Mouse (Mus musculus): ENCODE measurements around the gene Myh13. TPM values are rescaled to one million over a fixed set of nuclear protein-coding genes. Genes with fewer than 3 reads are reported as not detected.

Myh13 gene
- not detected for total RNA-seq (2021)
- long read RNA-seq, experiment 1, result 0 reads
- long read RNA-seq, experiment 2, result 0 reads

DNA sequence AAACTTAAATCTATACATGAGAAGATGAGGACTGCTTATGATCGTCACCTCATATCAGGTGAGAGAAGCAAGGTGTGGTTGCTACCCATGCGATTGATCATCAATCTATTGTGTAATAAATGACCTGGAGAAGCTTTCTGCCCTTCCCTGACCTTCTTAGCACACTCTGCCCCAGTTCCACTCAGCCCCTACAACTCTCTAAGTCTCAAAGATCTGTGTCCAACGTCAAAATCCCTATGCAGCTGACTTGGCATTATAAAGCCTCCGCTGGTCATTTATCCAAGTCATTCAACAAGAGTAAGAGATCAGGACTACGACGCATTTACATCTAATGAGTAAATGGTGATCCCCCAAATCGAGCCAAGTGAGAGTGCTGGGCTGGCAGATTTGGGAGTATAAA is at the start of gene Myh13:
Gene Myh13, plus strand, starts transcription at position 301 of the 400 bp plus-strand sequence.
- no peak for DNase-seq (ENCODE audit: low spot score in 2 of 2)

DNA sequence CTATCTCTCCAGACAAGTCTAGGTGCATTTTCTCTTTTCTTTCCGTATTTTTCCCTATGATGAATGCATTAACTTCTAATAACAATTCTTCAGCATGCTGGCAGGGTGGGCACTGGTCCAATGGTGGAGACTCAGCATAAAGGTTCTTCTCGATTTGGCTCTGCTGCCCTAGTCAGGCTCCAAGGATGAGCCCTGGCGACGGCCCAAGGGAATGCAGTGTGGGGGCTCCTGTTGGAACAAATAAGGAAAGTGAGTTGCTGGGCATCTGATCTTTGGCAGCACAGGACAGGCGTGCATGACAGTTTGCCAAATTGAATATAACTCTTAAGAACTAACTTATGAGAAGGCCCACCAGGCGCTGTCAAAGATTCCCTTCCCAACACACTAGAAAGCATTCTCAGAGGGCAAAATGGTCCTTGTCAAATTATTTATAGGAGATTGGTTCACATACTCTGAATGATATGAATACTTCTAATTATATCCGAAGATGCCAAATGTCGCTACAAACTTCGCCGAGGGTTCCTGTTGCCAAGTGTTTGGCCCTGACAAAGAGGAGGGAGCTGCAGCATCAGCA is 44.8 kb upstream of the Myh13 start, which contains the start of gene Myh8:
Gene Myh8, plus strand, starts transcription at position 524 of the 574 bp plus-strand sequence.
- no peak for DNase-seq (ENCODE audit: low spot score in 2 of 2)

DNA sequence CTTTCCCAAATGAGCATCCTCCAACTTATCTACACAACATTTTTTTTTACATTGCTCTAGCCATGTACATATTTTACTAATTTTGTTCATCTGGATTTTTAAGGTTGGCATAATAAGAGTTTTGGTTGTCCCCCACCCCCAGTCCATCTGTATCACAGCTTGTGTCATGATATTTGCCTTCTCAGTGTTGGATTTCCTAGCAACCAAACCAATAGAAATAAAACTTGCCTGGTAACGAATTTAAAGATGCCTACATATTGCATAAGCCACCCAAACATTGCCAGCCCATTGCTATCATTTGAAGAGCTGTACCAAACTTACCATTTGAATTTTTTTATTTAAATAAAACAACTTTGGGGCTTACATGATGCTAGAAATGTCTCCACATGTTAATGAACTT is 28.0 kb upstream of the Myh13 start:
- DNase-seq (ENCODE audit: low spot score in 2 of 2), result no peak

DNA sequence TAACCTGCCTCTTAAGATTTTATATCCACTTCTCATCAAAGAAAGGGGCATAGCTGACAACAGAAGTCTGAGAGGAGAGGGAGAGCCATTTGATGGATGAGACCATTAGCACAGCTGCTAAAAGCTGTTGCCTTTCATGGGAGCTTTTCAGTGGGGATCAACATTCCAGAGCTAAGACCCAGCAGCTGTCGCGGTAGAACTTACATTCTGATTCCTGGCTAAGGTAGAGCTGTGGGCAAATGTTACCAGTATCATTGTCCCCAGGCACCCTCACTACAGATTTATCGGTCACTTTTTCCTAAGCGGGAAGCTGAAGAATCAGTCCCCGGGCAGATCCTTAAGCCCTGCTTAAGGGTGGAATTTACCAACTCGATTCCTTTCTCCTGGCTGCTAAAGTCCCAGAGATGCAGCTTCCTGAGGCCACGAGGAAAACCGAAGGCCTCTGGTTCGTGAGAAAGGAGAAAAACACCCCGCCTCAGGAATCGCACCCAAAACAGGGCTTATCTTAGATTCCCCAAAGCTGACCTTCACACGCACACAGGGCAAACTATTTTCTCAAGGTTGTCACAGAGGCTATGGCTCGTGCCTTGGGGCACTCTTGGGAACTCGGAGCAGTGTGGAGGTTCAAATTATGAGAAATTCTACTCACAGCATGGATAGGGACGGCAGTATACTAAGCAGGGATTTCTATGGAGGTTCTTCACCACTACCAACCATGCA is 7.6 kb upstream of the Myh13 start:
- DNase-seq (ENCODE audit: low spot score in 2 of 2), result no peak

DNA sequence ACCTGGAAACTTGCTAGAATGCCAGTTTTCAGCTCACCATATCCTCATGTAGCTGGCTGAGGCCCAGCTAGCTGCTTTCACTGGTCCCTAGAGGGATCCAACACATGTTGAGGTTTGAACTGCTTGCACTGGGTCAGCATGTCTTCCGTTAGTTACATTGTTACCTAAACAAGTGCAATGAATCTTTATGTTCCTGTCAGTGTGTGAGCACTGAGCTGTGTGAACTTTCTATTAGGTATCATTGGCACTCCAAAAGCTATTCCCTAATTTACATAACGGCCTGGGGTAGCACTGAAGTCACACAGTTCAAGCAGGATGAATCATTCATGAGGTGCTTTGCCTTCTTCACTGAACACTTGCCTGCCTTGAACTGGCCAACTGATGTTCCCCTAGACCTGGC is 5.1 kb downstream of the Myh13 start:
- DNase-seq (ENCODE audit: low spot score in 2 of 2), result no peak

DNA sequence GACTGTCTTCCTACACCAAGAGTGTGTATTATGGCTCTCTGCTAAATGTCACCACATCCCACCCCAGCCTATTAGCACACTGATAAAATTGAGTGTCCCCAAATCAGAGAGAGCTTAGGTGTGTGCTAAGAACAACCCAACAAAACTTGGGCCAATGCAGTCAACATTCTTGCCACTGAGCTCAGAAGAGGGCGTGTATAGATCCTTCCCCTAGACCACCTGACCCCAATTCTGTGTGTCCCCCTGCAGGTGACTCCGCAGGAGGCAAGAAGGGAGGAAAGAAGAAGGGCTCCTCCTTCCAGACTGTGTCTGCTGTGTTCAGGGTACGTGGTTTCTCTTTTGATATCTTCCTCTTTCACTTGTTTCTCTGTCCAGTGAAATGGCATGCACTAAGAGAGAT is 23.1 kb downstream of the Myh13 start:
- DNase-seq (ENCODE audit: low spot score in 2 of 2), result no peak

DNA sequence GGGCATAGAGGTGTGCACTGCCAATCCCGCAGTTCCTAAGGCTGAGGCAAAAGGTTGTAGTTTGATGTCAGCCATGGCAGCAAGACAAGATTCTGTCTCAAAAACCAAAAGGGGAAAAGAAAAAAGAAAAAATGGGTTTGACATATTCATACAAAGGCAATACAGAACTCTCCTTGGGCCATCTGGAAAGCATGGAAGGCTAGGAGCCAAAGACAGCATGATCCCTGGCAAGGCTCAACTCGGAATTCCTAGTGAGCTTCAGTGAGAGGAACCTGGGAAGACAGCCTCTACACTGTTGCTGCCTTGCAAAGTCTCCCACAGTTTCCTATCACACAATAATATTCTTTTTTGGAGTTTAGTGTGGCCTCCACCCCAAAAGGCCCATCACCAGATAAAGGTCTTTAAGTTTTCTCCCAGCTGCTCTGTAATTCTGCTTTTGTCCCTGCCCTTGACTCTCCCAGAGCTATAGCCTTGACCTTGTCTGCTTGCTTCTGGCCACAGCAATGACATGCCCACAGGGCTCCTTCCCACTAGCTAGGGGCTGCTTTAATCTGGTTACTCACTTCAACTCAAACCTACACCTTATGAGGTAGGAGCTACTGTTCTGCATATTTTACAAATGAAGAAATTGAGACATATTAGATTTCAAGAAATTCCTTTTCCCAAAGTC is 23.9 kb downstream of the Myh13 start:
- DNase-seq (ENCODE audit: low spot score in 2 of 2), result no peak

DNA sequence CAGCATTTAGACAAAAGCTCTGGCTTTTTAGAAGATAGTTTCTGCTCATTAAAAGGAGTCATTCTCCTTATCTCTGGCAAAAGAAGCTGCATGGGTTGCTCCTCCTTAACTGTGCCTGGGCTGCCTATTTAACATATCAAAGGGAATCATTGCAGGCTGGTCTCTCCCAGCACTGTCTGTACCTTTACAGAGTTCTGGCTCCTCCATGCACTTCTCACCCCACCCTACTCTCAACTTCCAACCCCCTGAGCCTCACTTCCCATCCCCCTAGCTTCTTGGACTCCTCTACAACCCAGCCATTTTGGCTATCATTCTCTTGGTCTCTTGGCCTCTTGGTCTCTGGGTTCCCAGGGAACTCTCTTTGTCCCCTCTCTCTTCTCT is 24.4 kb downstream of the Myh13 start:
- no peak for DNase-seq (ENCODE audit: low spot score in 2 of 2)

DNA sequence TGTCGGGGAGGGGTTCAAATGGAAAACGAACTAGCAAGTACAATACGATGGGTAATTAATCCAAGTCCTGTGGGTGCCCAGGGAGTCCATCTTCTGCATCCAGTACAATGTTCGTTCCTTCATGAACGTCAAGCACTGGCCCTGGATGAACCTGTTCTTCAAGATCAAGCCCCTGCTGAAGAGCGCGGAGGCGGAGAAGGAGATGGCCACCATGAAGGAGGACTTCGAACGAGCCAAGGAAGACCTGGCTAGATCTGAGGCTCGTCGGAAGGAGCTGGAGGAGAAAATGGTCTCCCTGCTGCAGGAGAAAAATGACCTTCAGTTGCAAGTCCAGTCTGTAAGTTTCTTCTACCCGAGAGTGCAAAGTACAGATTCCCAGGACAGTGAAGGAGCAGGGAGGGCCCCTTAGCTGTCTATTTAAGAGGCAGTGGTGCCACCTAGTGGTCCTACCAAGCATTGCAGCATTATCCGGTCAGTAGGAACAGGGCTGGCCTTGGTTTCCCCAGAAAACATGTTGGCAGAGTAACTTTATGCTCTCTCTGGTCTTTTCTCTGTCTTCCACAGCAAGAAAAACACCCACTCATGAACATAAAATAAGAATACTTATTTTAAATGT is 28.8 kb downstream of the Myh13 start:
- DNase-seq (ENCODE audit: low spot score in 2 of 2), result peak; percentile 67 to 71

DNA sequence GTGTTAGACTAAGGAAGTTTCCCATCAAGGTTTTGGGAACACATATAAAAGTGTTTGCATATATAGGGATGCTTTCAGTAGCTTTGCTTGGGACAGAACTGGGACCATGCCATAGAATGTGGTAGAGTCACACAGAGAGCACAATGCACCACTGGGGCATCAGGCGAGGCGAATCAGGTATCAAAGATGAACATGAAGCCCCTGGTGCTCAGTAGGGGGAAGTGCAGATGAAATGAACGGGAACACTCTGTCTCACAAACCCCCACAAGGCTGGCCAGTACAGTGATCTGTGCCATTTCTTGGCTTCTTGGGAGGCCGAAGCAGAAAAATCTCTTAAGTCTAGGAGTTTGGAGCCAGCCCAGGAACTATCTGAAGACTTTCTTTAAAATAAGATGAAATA is 31.6 kb downstream of the Myh13 start:
- DNase-seq (ENCODE audit: low spot score in 2 of 2), result no peak

DNA sequence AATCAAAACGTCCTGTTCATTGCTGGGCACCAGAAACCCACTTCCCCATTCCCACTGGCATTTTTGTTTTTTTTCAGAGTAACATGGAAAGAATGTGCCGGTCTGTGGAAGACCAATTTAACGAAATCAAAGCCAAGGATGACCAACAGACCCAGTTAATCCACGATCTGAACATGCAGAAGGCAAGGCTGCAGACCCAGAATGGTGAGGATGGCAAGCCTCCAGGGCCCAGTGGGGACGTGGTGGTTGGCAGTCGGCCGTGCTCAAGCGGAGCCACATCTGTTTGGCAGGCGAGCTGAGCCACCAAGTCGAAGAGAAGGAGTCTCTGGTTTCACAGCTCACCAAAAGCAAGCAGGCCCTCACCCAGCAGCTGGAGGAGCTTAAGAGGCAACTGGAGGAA is 36.6 kb downstream of the Myh13 start:
- no peak for DNase-seq (ENCODE audit: low spot score in 2 of 2)

DNA sequence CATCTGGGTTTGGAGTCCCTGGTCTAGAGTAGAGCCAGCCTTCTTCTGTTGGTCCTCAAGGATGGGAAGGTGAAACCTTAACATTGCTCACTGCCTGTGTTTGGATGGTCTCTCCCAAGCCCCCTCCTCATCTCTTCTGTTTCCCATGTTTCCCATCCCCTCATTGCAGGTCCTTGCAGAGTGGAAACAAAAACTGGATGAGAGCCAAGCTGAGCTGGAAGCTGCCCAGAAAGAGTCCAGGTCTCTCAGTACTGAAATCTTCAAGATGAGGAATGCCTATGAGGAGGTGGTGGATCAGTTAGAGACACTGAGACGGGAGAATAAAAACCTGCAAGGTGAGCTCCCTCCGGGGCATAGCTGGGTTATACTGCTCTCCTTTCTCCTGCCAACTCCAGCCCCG is 40.8 kb downstream of the Myh13 start:
- DNase-seq (ENCODE audit: low spot score in 2 of 2), result no peak

DNA sequence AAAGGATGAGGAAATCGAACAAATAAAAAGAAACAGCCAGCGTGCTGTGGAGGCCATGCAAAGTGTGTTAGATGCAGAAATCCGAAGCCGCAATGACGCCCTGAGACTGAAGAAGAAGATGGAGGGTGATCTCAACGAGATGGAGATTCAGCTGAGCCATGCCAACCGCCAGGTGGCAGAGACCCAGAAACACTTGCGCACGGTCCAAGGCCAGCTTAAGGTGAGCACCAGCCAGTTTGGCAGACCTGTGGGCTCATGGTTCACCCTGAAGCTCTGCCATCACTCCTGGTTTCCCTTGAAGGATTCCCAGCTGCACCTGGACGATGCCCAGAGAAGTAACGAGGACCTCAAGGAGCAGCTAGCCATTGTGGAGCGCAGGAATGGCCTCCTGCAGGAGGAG is 43.1 kb downstream of the Myh13 start:
- DNase-seq (ENCODE audit: low spot score in 2 of 2), result no peak

DNA sequence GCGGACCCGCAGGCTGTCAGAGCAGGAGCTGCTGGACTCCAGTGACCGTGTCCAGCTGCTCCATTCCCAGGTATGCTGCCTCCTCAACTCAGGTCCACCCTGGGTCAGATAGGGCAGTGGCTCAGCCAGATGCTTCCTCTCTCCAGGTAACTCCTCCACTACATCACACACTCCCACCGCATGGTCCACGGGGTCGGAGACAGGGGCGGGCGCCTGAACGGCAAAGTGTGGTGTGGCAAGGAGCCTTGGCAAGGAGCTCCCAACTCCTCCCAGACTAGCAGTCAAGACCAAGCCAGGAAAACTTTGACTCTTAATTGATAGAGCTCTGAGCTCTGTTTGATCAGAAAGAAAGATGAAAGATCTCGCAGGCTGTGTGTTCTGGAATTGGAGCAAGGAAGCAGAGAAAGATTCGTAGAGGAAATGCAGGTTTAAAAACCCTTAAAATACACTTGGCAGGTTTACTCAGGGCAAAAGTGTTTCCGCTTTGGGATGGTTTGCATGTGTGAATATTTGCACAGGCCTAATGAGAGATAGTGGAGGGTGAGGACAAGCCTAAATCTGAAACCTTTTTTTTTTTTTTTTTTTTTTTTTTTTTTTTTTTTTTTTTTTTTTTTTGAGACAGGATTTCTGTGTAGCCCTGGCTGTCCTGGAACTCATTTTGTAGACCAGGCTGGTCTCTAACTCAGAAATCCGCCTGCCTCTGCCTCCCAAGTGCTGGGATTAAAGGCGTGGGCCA is 43.7 kb downstream of the Myh13 start:
- no peak for DNase-seq (ENCODE audit: low spot score in 2 of 2)

DNA sequence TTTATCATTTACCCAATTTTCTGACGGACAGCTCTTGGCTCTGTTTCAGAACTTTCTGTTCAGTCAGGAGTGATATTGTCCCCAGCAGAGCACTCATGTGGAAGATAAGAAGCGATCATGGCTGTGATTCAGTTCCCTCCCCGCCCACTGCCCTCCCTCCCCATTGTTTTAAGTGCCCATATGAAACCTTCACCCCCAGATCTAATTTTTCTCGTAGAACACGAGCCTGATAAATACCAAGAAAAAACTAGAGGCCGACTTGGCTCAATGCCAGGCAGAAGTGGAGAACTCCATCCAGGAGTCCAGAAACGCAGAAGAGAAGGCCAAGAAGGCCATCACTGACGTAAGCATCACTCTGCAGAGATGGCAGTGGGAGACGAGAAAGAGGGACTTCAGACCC is 45.5 kb downstream of the Myh13 start:
- no peak for DNase-seq (ENCODE audit: low spot score in 2 of 2)

DNA sequence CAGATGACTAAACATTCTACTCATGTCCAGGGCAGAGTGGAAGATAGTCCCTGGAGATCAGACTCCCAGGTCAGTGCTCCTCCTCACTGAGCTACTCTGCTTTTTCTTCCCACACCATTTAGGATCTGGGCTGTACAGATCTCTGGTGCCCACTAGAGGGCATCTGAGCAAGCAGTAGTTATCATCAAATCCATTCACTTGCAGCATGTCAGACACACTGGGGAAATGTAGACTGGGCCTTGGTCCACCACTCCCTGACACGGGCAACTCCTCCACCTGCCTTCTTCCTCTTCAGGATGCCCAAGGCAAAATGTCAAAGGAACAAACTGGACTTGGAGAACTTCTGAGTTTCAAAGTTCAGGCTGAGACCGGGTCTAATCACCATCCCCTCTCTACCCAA is 51.9 kb downstream of the Myh13 start:
- peak in 1 of 2 experiments; percentile 27 for DNase-seq (ENCODE audit: low spot score in 2 of 2)

DNA sequence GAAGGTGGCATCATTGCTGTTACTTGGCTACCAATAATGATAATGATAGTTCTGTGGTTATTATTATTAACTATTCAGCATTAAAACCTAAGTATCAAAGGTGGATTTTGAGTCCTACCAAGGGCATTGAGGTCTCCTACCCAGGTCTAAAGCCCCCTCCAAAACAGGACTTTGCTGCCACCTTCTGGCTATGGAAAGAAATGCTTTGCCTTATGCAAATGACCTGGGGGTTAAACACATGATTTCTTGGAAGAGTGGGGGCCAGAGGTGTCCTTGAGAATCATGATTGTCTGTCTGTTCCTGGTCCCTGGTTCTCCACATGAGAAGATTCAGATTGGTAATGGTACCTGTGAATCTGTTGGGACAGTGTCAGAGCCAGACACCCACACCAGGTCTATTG is 54.9 kb downstream of the Myh13 start:
- DNase-seq (ENCODE audit: low spot score in 2 of 2), result no peak

DNA sequence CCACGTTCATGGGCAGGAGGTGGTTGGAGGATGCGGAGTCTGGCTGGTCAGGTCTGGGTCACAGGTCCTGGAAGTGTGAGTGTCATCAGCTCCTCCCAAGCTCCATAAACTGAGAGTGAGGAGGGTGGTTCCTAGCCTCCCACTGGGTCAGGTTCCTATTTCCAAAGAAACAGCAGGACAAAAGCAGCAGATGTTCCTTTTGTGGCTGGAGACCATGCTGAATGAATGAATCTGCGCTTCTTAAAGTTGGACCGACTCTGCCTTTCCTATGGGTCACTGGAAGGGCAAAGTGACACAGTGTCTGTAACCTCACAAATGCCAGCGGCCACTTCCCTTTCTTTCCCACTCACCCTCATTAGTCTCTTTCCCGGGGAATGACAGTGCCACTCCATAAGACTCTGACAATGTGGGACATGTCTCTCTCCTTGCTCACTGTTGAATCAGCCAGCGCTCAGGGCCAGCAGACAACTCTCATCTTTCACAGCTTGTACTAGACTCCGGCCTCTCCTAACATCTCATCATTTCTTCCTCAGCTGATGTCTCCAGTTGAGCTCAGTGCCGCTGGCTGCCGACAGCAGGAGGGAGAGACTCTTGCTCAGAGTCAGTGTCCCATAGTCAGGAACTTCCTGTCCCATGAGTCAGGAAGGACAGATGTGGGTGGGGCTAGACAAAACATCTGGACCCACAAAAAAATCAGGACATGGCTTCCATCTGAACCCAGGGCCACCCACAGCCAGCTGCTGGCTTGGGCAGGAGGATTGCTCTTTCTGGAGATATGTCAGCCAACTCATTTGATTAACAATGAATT is 58.4 kb downstream of the Myh13 start:
- DNase-seq (ENCODE audit: low spot score in 2 of 2), result no peak

DNA sequence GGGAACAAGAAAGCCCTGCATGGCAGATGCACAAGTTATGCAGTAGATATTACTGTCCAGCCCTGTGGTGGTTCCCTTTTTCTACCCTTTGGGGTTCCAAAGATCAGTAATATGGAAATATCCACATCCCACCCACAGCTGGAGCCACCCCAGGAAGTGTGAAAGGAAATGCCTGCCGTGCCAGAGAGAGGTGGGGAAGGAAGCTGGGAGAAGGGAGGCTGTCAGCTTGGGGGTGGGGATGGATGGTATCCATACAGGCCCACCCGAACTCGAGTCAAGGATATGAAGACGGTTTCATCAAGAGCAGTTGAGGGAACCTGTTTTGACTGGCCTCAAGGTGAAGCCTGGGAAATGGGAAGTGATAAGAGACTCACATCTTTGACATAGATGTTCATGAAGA is 60.4 kb downstream of the Myh13 start:
- no peak for DNase-seq (ENCODE audit: low spot score in 2 of 2)

DNA sequence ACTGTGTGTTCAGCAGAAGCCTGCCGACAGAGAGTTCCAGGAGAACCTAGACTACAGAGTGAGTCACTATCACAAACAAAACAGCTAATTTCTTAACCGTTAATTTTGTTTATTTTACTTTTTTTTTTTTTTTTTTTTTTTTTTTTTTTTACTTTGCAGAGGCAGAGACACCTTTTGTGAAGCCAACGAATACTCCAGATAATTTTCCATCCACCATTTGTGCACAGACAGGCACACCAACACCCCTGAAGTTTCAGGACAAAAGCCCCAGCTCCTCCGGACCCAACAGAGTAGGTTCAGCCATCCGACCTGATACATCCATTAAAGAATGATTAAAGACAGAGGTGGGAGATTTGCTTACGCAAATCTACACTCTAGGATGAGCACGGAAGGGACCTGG is 63.2 kb downstream of the Myh13 start:
- no peak for DNase-seq (ENCODE audit: low spot score in 2 of 2)

All from adrenal gland, adult 18-20 months (tissue).